Mouse (Mus musculus) neural tube, embryonic 15.5 days (tissue): Measurements from ENCODE around the gene Fabp3. TPM values are rescaled to one million over a fixed set of nuclear protein-coding genes. Genes with fewer than 3 reads are reported as not detected.

Source experiments
- ATAC-seq: fragments of 200-750 bp; cut with Nextera tagmentation; 2 replicates; pipeline ENCODE4 v1.8.0; 2017; ENCODE audit warnings: mild to moderate bottlenecking, moderate TSS enrichment, moderate library complexity; ENCODE audit not compliant: low FRiP score
- H3K27ac ChIP-seq: fragments of 300-500 bp; sonication (generic); replicated peaks from 2 replicates; pipeline ENCODE4 v1.5.1; 2015; ENCODE audit warnings: mild to moderate bottlenecking, inconsistent platforms
- H3K27me3 ChIP-seq: fragments of 300-500 bp; sonication (generic); replicated peaks from 2 replicates; pipeline ENCODE4 v1.6.1; 2015; ENCODE audit warnings: inconsistent platforms
- H3K36me3 ChIP-seq: fragments of 300-500 bp; sonication (generic); 2 replicates; pipeline ENCODE4 v1.6.1; 2015; ENCODE audit warnings: inconsistent platforms
- H3K4me1 ChIP-seq: fragments of 300-500 bp; sonication (generic); 2 replicates; pipeline ENCODE4 v1.6.1; 2015; ENCODE audit warnings: inconsistent platforms
- H3K4me2 ChIP-seq: fragments of 300-500 bp; sonication (generic); 2 replicates; pipeline ENCODE4 v1.6.1; 2015; ENCODE audit warnings: inconsistent platforms, mild to moderate bottlenecking, moderate library complexity
- H3K4me3 ChIP-seq: fragments of 300-500 bp; sonication (generic); replicated peaks from 2 replicates; pipeline ENCODE4 v1.5.1; 2015; ENCODE audit warnings: mild to moderate bottlenecking, inconsistent platforms
- H3K9ac ChIP-seq: fragments of 300-500 bp; sonication (generic); replicated peaks from 2 replicates; pipeline ENCODE4 v1.6.1; 2015; ENCODE audit warnings: mild to moderate bottlenecking, inconsistent platforms
- H3K9me3 ChIP-seq: fragments of 300-500 bp; sonication (generic); replicated peaks from 2 replicates; pipeline ENCODE4 v1.6.1; 2016; ENCODE audit warnings: inconsistent platforms
- WGBS: fragments of 180-500 bp; shearing (Covaris S2); methylation state at CpG from one replicate; pipeline ENCODE4 v1.1.7; 2015; ENCODE audit warnings: mixed read lengths; 5-methylcytosine and 5-hydroxymethylcytosine counted together
- polyA plus RNA-seq: library from polyadenylated mRNA; unstranded; fragments of >200 nt; fragmentation: Nextera tagmentation; extraction: Ambion mirVana; gene quantifications from 2 replicates; pipeline ENCODE4 v1.2.1, GENCODE M21; 2015

The Fabp3 gene
- polyA plus RNA-seq, 1 experiment from 2014 or later = 288 TPM

DNA sequence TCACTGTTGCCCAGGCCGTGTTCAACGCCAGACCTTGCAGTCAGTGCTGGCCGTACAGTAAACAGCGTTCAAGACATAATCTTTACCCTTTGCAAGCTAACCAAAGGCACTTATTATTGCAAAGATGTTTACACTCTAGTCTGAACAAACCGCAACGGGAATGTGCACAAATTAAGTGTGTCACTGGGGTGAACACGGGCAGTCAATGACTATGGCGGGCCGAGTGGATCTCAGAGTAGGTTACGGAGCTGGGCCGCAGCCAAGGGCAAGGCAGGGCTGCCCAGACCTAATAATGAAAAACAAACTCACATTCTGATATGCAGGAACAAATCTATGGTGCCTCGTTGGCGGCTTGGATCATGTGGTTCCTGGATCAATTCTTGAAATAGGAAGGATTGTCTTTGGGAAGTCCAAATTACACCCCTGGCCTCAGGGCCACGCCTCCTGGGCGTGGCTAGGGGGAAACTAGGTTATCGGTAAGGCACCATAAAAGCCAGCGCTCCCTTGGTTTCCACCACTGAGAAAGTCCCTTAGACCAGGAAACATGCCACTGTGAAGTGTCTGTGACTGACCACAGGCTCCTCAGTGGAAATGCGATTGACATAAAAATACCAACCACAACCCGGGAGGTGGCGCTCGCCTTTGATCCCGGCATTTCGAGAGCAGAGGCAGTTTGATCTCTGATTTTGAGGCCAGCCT lies 13.2 kb upstream of the Fabp3 start:
- no peak for ATAC-seq
- no peaks in the 10 kb centered on the region for H3K9me3 ChIP-seq
- H3K36me3 ChIP-seq = no peaks in the 10 kb centered on the region
- 0 out of 2 replicates have a peak, but pooled peaks cover 2% of the 10 kb centered on the region for H3K4me1 ChIP-seq
- no peak overlapping the region for H3K9ac ChIP-seq
- H3K27me3 ChIP-seq = no peaks in the 10 kb centered on the region
- H3K4me3 ChIP-seq = no peak overlapping the region
- no peak overlapping the region for H3K27ac ChIP-seq
- no peak overlapping the region for H3K4me2 ChIP-seq
- 44% methylated on average over 23 of the region's 23 CpGs for WGBS

DNA sequence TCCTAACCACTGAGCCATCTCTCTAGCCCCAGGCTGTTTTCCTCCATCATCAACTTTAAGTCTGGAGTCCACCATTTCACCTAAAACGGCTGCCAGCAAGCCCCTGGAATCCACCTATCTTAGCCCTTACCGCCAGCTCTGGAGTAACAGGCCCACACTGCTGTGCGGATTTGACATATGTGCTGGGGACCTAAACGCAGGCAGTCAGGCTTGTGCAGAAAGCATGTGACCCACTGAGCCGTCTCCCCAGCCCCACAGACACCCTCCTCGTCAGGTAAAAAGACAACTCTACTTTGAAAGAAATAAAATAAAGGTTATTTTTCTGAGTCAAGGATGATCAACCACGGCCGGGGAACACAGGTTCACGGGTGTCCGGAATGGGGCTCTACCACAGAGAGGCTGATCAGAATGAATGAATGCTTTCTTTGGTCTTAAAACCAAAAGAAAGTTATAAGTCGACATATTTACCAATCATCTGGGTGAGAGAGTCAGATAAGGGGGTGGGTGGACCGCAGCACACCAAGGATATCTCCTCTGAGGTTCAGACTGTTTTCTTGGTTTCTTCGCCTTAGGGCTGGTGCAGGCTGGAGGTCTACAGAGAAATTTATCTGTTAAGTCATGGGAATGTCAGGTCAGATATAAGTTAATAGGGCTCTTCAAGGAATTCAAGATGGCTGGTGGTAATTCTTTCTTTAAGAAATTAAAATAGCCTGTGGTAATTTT lies 12.0 kb upstream of the Fabp3 start:
- WGBS = 89% methylated on average over 13 of the region's 13 CpGs
- Histone ChIP-seq H3K36me3 (no peaks in the 10 kb centered on the region), H3K9ac (no peak overlapping the region), H3K4me2 (no peak overlapping the region), H3K27me3 (no peaks in the 10 kb centered on the region), H3K4me3 (no peak overlapping the region), H3K9me3 (no peaks in the 10 kb centered on the region), H3K4me1 (0 out of 2 replicates have a peak, but pooled peaks cover 2% of the 10 kb centered on the region), H3K27ac (no peak overlapping the region)
- no peak for ATAC-seq

DNA sequence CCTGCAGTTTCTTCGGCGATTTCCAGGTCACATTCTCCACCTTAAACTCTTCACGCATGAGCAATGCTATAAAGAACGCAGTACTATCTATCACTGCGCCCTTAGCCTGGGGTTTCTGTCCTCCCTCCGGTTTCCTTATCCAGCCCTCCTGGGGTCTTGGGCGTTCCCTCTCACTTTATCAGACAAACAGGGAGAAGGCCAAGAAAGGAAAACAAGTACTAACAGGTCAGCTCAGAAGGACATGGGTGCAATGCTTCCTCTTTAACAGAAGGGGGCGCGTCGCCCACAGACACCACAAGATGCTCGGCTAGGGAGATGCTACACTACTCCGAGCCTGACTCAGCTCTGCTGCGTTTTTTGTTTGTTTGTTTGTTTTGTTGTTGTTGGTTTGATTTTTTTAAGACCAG lies 11.3 kb upstream of the Fabp3 start:
- WGBS = 22% methylated on average over 13 of the region's 13 CpGs
- Histone ChIP-seq H3K4me2 (no peak overlapping the region), H3K4me1 (0 out of 2 replicates have a peak, but pooled peaks cover 2% of the 10 kb centered on the region), H3K9me3 (no peaks in the 10 kb centered on the region), H3K36me3 (no peaks in the 10 kb centered on the region), H3K9ac (no peak overlapping the region), H3K4me3 (no peak overlapping the region), H3K27ac (no peak overlapping the region), H3K27me3 (no peaks in the 10 kb centered on the region)
- no peak for ATAC-seq

DNA sequence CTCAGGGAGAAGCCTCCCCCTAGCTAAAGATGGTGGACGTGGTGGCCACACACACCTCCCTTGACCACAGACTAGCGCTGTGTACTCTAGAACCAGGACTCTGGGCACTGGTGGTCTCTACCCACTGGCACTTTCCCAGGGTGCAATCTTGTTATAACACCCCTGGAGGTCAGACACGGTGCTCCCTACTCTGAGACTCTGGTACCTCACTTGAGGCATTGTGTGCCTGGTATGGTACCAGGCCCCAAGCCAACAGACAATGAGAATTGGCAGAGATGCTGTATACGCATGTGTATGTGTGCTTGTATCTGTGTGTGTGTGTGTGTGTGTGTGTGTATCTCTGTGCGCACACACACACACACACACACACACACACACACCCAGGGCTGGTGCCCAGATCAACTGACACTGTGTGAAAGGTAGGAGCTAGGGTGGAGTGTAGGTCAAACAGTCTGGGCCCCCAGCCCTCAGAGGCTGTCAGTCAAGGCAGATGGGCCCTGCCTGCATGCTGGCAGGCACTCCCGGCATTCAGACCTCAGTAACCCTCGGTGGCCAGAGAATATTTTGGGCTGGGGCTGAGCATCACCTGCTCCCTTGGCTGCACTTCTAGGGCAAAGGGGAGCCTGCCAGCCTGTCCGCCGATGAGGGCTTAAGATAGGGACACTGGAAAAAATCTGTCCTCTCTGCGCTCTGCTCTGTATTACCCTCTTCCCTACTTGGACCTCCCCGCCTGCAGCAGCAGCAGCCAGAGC lies 9.3 kb upstream of the Fabp3 start:
- Histone ChIP-seq H3K9ac (no peak overlapping the region), H3K9me3 (no peaks in the 10 kb centered on the region), H3K27me3 (no peaks in the 10 kb centered on the region), H3K36me3 (no peaks in the 10 kb centered on the region), H3K27ac (no peak overlapping the region), H3K4me3 (no peak overlapping the region), H3K4me1 (0 out of 2 replicates have a peak, but pooled peaks cover 2% of the 10 kb centered on the region), H3K4me2 (no peak overlapping the region)
- WGBS = 78% methylated on average over 11 of the region's 11 CpGs
- no peak for ATAC-seq

DNA sequence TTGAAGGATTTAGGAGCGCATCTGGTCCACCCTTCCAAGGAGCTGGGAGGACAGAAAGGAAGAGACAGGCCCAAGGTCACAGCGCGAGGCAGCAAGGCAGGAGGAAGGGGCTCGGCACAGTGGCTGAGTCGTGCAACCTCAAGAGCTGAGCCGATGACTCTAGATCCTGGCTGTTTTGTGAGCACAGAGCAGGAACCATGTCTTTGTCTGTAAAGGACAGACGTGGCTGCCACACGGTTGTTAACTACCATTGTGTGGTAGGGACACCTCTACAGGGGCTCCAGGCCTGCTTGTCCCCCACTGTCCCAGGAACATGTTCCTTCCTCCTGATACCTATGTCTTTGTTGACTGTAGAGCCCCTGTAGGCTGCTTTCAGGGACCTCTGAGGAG lies 8.8 kb upstream of the Fabp3 start:
- no peak for ATAC-seq
- H3K27ac ChIP-seq = no peak overlapping the region

DNA sequence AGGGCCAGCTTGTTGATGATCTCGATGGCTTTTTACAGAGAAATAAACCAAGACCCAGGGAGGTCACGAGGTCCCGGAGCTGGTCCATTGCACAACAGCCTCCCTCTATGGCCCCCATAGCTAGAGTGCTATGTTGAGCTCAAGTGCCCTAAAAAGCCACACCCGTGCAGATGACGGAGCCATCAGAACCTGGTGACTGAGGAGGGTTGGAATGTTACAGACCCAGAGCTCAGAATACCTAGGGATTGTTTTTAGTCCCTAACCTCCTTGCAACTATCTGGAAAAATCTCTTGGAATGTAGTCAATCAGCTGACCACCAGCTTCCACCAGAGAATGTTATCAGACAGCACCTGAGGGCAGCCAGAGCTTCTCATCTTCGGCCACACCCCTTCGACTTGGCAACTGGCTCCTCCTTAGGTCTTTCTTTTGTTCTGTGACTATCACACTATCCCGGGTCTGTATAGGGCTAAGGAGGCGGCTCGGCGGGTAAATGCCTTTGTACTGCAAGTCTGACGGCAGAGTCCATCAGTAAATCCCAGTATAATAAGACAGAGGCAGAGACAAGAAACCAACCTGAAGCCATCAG lies 6.0 kb upstream of the Fabp3 start:
- ATAC-seq = no peak
- no peak overlapping the region for H3K9ac ChIP-seq
- H3K4me2 ChIP-seq = no peak overlapping the region
- WGBS = 51% methylated on average over 12 of the region's 12 CpGs
- no peaks in the 10 kb centered on the region for H3K9me3 ChIP-seq
- H3K4me3 ChIP-seq = no peak overlapping the region
- no peak overlapping the region for H3K27ac ChIP-seq
- peaks cover 8% of the 10 kb centered on the region for H3K4me1 ChIP-seq
- no peaks in the 10 kb centered on the region for H3K36me3 ChIP-seq
- H3K27me3 ChIP-seq = peaks cover 9% of the 10 kb centered on the region

More for the DNA sequence above, 8.8 kb upstream of the Fabp3 start:
- H3K4me1 ChIP-seq = peaks cover 5% of the 10 kb centered on the region; the same call in 1 of the 2 replicates
- no peak overlapping the region for H3K4me3 ChIP-seq
- H3K9me3 ChIP-seq = no peaks in the 10 kb centered on the region
- no peaks in the 10 kb centered on the region for H3K36me3 ChIP-seq
- H3K4me2 ChIP-seq = no peak overlapping the region
- WGBS = 69% methylated on average over 8 of the region's 8 CpGs
- H3K9ac ChIP-seq = no peak overlapping the region
- no peaks in the 10 kb centered on the region for H3K27me3 ChIP-seq

DNA sequence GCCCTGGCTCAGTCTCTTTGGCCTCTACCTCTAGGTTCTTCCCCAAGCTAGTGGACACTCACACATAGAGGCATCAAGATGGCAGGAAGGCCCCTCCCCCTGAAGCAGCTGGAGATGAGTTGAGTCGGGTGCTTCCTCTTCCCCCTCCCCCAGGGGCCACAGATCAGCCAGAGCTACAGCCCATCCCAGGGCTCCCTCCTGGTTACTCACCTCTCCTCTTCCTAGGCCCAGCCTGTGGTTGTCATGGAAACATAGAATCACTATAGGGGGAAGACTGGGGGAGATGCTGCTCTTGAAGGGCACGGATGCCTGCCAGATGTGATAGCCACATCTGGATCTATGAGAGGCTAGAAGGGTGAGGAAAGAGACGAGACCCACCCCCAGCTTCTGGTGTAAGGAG lies 3.6 kb upstream of the Fabp3 start:
- ATAC-seq = no peak
- H3K4me3 ChIP-seq = no peak overlapping the region
- no peaks in the 10 kb centered on the region for H3K36me3 ChIP-seq
- H3K9me3 ChIP-seq = no peaks in the 10 kb centered on the region
- H3K4me2 ChIP-seq = no peak overlapping the region
- 17% methylated on average over 3 of the region's 3 CpGs for WGBS
- H3K9ac ChIP-seq = no peak overlapping the region
- H3K27ac ChIP-seq = no peak overlapping the region
- peaks cover 17% of the 10 kb centered on the region for H3K27me3 ChIP-seq
- H3K4me1 ChIP-seq = peaks cover 27% of the 10 kb centered on the region

DNA sequence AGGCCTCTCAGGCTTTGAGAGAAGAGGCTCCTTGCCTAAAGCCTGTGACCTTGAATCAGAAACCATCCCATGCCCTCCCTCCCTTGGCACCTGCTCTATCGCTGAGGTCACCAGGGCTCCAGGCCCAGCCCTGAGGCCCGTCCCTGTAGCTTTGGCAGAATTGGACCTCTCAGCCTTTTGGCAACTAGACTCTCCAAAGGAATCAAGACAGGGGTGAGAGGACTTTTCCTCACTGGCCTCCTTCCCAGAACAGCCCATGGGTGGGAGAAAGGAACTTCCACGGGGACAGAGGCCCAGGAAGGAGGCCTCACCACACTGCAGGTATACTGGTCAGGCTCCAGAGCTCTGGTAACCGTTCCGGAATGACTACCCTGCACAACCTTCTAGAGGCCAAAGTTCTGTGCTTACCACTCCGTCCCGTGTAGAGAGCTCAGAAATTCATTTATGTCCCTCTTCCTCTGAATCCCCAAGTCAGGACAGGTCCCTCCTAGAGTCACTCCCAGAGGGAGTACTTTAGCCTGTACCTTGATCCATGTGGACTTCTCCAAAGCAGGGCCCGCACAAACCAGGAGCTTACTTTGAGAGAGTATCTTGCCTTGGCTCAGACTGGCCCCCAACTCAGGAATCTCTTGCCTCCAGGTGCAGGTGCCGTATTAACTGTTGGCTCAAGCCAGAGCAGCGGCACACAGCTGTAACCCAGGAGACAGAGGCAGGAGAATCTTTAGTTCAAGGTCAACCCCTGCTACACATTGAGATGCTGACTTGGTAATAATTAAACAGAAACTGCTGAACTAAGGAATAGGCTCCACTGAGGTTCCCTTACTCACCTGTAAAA lies 1.4 kb upstream of the Fabp3 start:
- no peak overlapping the region for H3K27ac ChIP-seq
- no peaks in the 10 kb centered on the region for H3K9me3 ChIP-seq
- no peak for ATAC-seq
- H3K27me3 ChIP-seq = peaks cover 24% of the 10 kb centered on the region
- WGBS = 79% methylated on average over 10 of the region's 10 CpGs
- peak overlapping the region; percentile 52; the same call in 1 of the 2 replicates for H3K4me3 ChIP-seq
- peak overlapping the region; percentile 68; the same call in 1 of the 2 replicates for H3K9ac ChIP-seq
- peak overlapping the region; percentile 90 for H3K4me2 ChIP-seq
- no peaks in the 10 kb centered on the region for H3K36me3 ChIP-seq
- H3K4me1 ChIP-seq = peaks cover 34% of the 10 kb centered on the region

DNA sequence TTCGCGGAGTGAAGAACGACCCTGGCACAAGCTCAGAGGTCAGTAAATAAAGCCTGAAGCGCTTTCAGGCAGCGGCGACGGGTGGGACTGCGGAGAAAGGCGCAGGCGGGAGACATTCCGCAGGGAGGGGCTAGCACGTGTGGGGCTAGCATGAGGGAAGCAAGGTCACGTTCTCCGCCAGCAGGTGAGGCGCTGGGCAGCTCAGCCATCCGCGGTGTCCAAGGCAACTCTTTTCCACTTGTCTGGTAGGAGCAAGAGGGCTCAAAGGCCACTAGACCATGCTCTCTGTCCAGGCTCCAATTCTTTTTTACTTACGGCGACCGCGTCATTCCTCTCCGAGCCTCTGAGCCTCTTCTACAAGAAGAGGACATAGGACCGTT lies 554 bp upstream of the Fabp3 start:
- ATAC-seq = peak; percentile 22; the same call in 1 of the 2 replicates
- Histone ChIP-seq H3K4me1 (peaks cover 34% of the 10 kb centered on the region), H3K27me3 (peaks cover 24% of the 10 kb centered on the region), H3K27ac (peak overlapping the region; percentile 70), H3K4me3 (peak overlapping the region; percentile 52), H3K4me2 (peak overlapping the region; percentile 90), H3K36me3 (peaks cover 5% of the 10 kb centered on the region), H3K9me3 (no peaks in the 10 kb centered on the region), H3K9ac (peak overlapping the region; percentile 68)
- WGBS = 0% methylated on average over 22 of the region's 23 CpGs

DNA sequence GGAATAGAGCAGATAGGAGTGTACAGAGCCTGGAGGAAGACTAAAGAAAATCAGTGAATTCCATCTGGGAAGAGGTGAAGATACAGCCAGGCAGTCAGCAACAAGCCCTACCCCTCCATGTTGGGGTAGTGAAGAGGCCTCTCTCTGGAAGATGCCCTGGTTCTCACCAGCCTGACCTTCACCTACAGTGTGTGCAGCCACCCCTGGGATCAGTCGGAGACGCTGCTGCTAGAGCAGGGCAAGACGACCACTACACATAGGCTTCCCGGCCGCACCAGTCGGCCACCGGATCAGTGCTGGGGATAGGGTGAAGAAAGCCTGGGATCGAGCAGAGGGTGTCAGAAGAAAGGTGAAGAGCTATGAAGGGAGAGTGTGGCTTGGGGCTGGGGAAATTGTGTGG lies 859 bp downstream of the Fabp3 start:
- peaks cover 18% of the 10 kb centered on the region for H3K36me3 ChIP-seq
- peak overlapping the region; percentile 70 for H3K27ac ChIP-seq
- H3K4me1 ChIP-seq = peaks cover 34% of the 10 kb centered on the region
- peak overlapping the region; percentile 68 for H3K9ac ChIP-seq
- H3K4me3 ChIP-seq = peak overlapping the region; percentile 52
- H3K9me3 ChIP-seq = no peaks in the 10 kb centered on the region
- peak overlapping the region; percentile 90 for H3K4me2 ChIP-seq
- peaks cover 24% of the 10 kb centered on the region for H3K27me3 ChIP-seq
- 42% methylated on average over 8 of the region's 8 CpGs for WGBS
- ATAC-seq = peak; percentile 12; the same call in 1 of the 2 replicates

DNA sequence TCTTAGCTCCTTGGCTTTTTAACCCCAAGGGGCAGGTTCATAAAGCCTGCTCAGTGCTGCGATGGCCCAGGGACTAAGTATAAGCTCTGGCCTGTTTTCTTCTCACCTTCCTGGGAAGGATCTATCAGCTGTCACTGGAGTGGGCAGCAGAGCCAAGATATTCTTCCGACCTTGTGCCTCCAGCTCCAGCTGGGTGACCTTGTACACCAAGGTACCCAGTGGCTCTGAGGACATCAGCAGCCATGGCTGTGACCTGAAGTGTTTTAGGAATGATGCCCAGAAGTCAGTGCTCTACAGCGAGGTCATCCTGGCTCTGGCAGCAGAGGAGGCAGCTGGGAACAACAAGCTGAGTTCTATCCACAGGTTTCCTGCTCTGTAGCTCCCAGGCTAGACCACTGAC lies 4.1 kb downstream of the Fabp3 start:
- Histone ChIP-seq H3K4me1 (peaks cover 25% of the 10 kb centered on the region), H3K9me3 (no peaks in the 10 kb centered on the region), H3K4me3 (no peak overlapping the region), H3K27me3 (peaks cover 14% of the 10 kb centered on the region), H3K4me2 (no peak overlapping the region), H3K36me3 (peaks cover 36% of the 10 kb centered on the region), H3K9ac (no peak overlapping the region), H3K27ac (no peak overlapping the region)
- no peak for ATAC-seq
- WGBS = 93% methylated on average over 3 of the region's 3 CpGs
